Mouse (Mus musculus): ENCODE data around the gene Atp11a. TPM values are rescaled to one million over a fixed set of nuclear protein-coding genes. Genes with fewer than 3 reads are reported as not detected.

Atp11a gene
- total and polyA plus RNA-seq, 3 experiments = 20.9 to 39.7 TPM; not detected in 1

DNA sequence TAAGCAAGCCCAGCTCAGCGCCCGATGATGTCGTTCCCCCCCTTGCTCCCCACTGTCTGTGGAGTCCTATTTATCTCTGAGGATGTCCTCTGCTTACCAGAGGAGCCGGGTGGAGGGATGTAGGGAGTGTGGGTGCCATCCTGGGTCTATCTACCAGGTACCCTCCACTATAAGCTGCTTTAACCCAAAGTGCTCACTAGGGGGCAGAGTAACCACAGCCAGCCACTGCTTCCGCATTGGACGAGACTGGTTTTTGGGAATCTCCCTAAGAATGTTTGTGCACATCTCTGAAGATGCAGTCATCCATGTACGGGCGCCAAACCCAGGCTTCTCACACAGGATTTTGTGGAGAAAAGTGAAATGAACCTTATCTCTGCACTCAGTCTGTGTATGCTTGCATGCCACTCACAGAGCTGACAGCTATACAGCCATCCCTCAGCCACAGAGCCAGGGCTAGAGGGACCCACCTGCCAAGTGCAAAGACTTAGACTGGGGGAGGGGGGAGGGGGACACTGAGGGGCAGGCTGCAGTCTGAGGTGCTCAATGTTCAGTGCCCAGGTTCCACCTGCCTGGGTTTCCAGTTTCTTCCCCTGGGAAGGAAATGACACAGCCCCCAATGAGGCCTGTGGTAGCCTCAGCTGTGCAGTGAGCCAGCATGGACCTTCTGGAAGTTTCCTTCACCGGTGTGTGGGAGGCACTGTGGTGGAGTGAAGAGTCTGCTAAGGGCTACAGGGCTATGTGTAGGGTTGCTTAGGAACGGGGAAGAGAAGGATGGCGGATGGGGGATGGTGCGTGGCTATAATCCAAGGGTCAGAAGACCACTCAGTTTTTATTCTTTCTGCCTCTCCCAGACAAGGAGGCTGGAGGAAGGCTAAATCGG, 139.9 kb downstream of the Atp11a start:
- Histone ChIP-seq H3K27me3 (ENCODE audit: control insufficient read depth in 1 of 2, insufficient read depth in 2 of 2, low read length in 2 of 2) (no peaks in the 10 kb centered on the region), H3K36me3 (ENCODE audit: control insufficient read depth in 1 of 2, insufficient read depth in 2 of 2, low read length in 2 of 2) (no peaks in the 10 kb centered on the region), H3K9me3 (replicated peaks; ENCODE audit: insufficient read depth, low read length) (no peaks in the 10 kb centered on the region), H3K9ac (ENCODE audit: control insufficient read depth, low read depth, low read length, poor library complexity, severe bottlenecking) (no peak overlapping the region), H3K4me1 (ENCODE audit: control insufficient read depth in 1 of 2, insufficient read depth in 2 of 2, low read length in 2 of 2) (no peaks in the 10 kb centered on the region), H3K27ac (ENCODE audit: control insufficient read depth, low read depth, low read length) (no peak overlapping the region), H3K79me2 (ENCODE audit: control insufficient read depth, insufficient read depth, low read length, poor library complexity) (no peaks in the 10 kb centered on the region), H3K4me3 (ENCODE audit: control insufficient read depth in 1 of 2, insufficient read depth in 1 of 2, low read depth in 2 of 2, low read length in 2 of 2) (no peak overlapping the region)
- peak; percentile 54 for DNase-seq (ENCODE audit: low read depth, low spot score)
- TF ChIP-seq ZMIZ1 (IDR thresholded peaks at IDR 0.05; ENCODE audit: low read depth, low read length) = no peak
- peak; percentile 80 to 85 (median 82) for TF ChIP-seq CTCF (IDR thresholded peaks at IDR 0.05 in 2 of 3, conservative IDR thresholded peaks at IDR 0.05 in 1 of 3; ENCODE audit: control insufficient read depth in 1 of 3, insufficient read depth in 1 of 3, low read depth in 2 of 3, low read length in 3 of 3, poor library complexity in 1 of 3, severe bottlenecking in 1 of 3)
- TF ChIP-seq E2F4 (IDR thresholded peaks at IDR 0.05; ENCODE audit: borderline replicate concordance, low read depth, low read length) = no peak
- no peak for TF ChIP-seq MEF2A (IDR thresholded peaks at IDR 0.05; ENCODE audit: extremely low read depth, insufficient replicate concordance, low read depth, low read length, poor library complexity, severe bottlenecking)
- no peak for TF ChIP-seq USF2 (IDR thresholded peaks at IDR 0.05; ENCODE audit: borderline replicate concordance in 1 of 2, insufficient read depth in 1 of 2, low read depth in 1 of 2, low read length in 2 of 2)
- TF ChIP-seq MAX (IDR thresholded peaks at IDR 0.05; ENCODE audit: low read length) = no peak
- TF ChIP-seq USF1 (IDR thresholded peaks at IDR 0.05; ENCODE audit: low read depth, low read length) = no peak
- TF ChIP-seq ELF1 (IDR thresholded peaks at IDR 0.05; ENCODE audit: low read depth, low read length) = peak; percentile 65
- TF ChIP-seq RAD21 (IDR thresholded peaks at IDR 0.05; ENCODE audit: low read depth, low read length) = peak; percentile 69
- TF ChIP-seq MYB (IDR thresholded peaks at IDR 0.05; ENCODE audit: low read depth, low read length) = no peak
- TF ChIP-seq CHD1 (IDR thresholded peaks at IDR 0.05; ENCODE audit: low read depth, low read length) = no peak
- no peak for TF ChIP-seq ZKSCAN1 (IDR thresholded peaks at IDR 0.05; ENCODE audit: low read depth, low read length)
- TF ChIP-seq MAZ (IDR thresholded peaks at IDR 0.05; ENCODE audit: low read depth, low read length) = no peak
- no peak for TF ChIP-seq TAL1 (IDR thresholded peaks at IDR 0.05; ENCODE audit: low read length)
- TF ChIP-seq GABPA (IDR thresholded peaks at IDR 0.05; ENCODE audit: low read depth, low read length) = no peak
- TF ChIP-seq MYC (IDR thresholded peaks at IDR 0.05; ENCODE audit: low read depth, low read length) = no peak
- TF ChIP-seq CHD2 (IDR thresholded peaks at IDR 0.05; ENCODE audit: low read length) = no peak
- no peak for TF ChIP-seq POLR2A (IDR thresholded peaks at IDR 0.05; ENCODE audit: control insufficient read depth in 1 of 2, insufficient read depth in 1 of 2, low read depth in 1 of 2, low read length in 2 of 2, poor library complexity in 1 of 2)
- no peak for TF ChIP-seq KAT2A (conservative IDR thresholded peaks at IDR 0.05; ENCODE audit: low read depth, low read length)
- peak; percentile 54 for TF ChIP-seq ZC3H11A (IDR thresholded peaks at IDR 0.05; ENCODE audit: low read depth, low read length)
- no peak for TF ChIP-seq ETS1 (IDR thresholded peaks at IDR 0.05; ENCODE audit: low read depth, low read length)
- TF ChIP-seq NRF1 (IDR thresholded peaks at IDR 0.05; ENCODE audit: insufficient read depth, low read depth, low read length, poor library complexity, severe bottlenecking) = no peak
- TF ChIP-seq RCOR1 (IDR thresholded peaks at IDR 0.05; ENCODE audit: low read depth, low read length) = no peak
- no peak for TF ChIP-seq POLR2AphosphoS2 (IDR thresholded peaks at IDR 0.05; ENCODE audit: low read length)
- TF ChIP-seq BHLHE40 (IDR thresholded peaks at IDR 0.05; ENCODE audit: borderline replicate concordance, low read depth, low read length) = no peak
- TF ChIP-seq TBP (IDR thresholded peaks at IDR 0.05; ENCODE audit: low read depth, low read length) = no peak
- TF ChIP-seq NELFE (IDR thresholded peaks at IDR 0.05; ENCODE audit: low read depth, low read length) = no peak
- TF ChIP-seq UBTF (IDR thresholded peaks at IDR 0.05; ENCODE audit: borderline replicate concordance, insufficient read depth, low read depth, low read length) = no peak
- TF ChIP-seq EP300 (IDR thresholded peaks at IDR 0.05; ENCODE audit: low read depth in 1 of 2, low read length in 2 of 2) = no peak
- TF ChIP-seq HCFC1 (IDR thresholded peaks at IDR 0.05; ENCODE audit: low read depth, low read length) = no peak
- TF ChIP-seq SIN3A (IDR thresholded peaks at IDR 0.05; ENCODE audit: low read length) = no peak
- peak; percentile 72 for TF ChIP-seq SMC3 (IDR thresholded peaks at IDR 0.05; ENCODE audit: low read depth, low read length)
- TF ChIP-seq POLR2AphosphoS5 (IDR thresholded peaks at IDR 0.05; ENCODE audit: borderline replicate concordance, low read depth, low read length) = no peak
- no peak for TF ChIP-seq MXI1 (IDR thresholded peaks at IDR 0.05; ENCODE audit: low read depth, low read length)
- no peak for TF ChIP-seq JUND (IDR thresholded peaks at IDR 0.05; ENCODE audit: low read depth, low read length)
- no peak for TF ChIP-seq ZNF384 (IDR thresholded peaks at IDR 0.05; ENCODE audit: low read depth, low read length)
